Mouse (Mus musculus) CH12.LX (cell line): Measurements from ENCODE around the gene Tshz2. TPM values are rescaled to one million over a fixed set of nuclear protein-coding genes. Genes with fewer than 3 reads are reported as not detected.

Experiments used
- DNase-seq: peaks from one replicate; pipeline ENCODE4 v3.0.0-alpha.2; 2013; ENCODE audit errors: extremely low read depth
- H3K27ac ChIP-seq: 2 replicates; pipeline ENCODE4 v1.5.1; 2012; ENCODE audit warnings: low read depth, mild to moderate bottlenecking, control low read depth, moderate library complexity; ENCODE audit not compliant: insufficient read depth
- H3K27me3 ChIP-seq: replicated peaks from 2 replicates; pipeline ENCODE3; 2012; ENCODE audit warnings: inconsistent platforms
- H3K36me3 ChIP-seq, 2 experiments: replicated peaks in 1 of 2; 2 replicates each; pipeline versions ENCODE3 to v1.6.1; 2012; ENCODE audit warnings: inconsistent platforms in 1 of 2, low read length in 1 of 2, mild to moderate bottlenecking in 1 of 2, mixed read lengths in 1 of 2, moderate library complexity in 1 of 2; ENCODE audit not compliant: control insufficient read depth in 1 of 2, insufficient read depth in 1 of 2
- H3K4me1 ChIP-seq, 2 experiments: 2 replicates each; pipeline ENCODE4 v1.6.1; 2012; ENCODE audit warnings: inconsistent platforms in 1 of 2, moderate library complexity in 1 of 2; ENCODE audit not compliant: insufficient read depth in 2 of 2, control insufficient read depth in 1 of 2
- H3K4me2 ChIP-seq: 2 replicates; pipeline ENCODE4 v1.6.1; 2012; ENCODE audit warnings: low read depth, mild to moderate bottlenecking, control low read depth; ENCODE audit not compliant: poor library complexity, insufficient read depth, severe bottlenecking
- H3K4me3 ChIP-seq, 3 experiments: fragments of 150-350 bp in 1 of 3; sonication (generic) in 1 of 3; replicated peaks in 1 of 3; 2 replicates each; pipeline versions ENCODE3 to v1.5.1; 2011 to 2012; ENCODE audit warnings: low read depth in 2 of 3, low read length in 2 of 3, mild to moderate bottlenecking in 2 of 3, moderate library complexity in 2 of 3, control low read depth in 1 of 3, improper control_type of control experiment in 1 of 3, inconsistent platforms in 1 of 3, mixed read lengths in 1 of 3; ENCODE audit not compliant: poor library complexity in 1 of 3
- H3K79me2 ChIP-seq: replicated peaks from 2 replicates; pipeline ENCODE4 v1.6.1; 2012; ENCODE audit warnings: mild to moderate bottlenecking, moderate library complexity; ENCODE audit not compliant: control insufficient read depth, poor library complexity, insufficient read depth, severe bottlenecking; ENCODE audit errors: extremely low read depth
- H3K9ac ChIP-seq: 2 replicates; pipeline ENCODE4 v1.6.1; 2012; ENCODE audit warnings: low read depth, mild to moderate bottlenecking, control low read depth, moderate library complexity; ENCODE audit not compliant: insufficient read depth
- H3K9me3 ChIP-seq: replicated peaks from 2 replicates; pipeline ENCODE3; 2012; ENCODE audit warnings: low read length, inconsistent platforms, mixed read lengths
- BHLHE40 ChIP-seq: IDR thresholded peaks from 2 replicates; pipeline ENCODE4 v1.6.1; 2011; ENCODE audit warnings: mild to moderate bottlenecking, low read depth, low read length, improper control_type of control experiment
- CHD1 ChIP-seq: IDR thresholded peaks from 2 replicates; pipeline ENCODE4 v1.6.1; 2012; ENCODE audit warnings: low read depth, low read length, improper control_type of control experiment, inconsistent platforms
- CHD2 ChIP-seq: IDR thresholded peaks from 2 replicates; pipeline ENCODE4 v1.6.1; 2011; ENCODE audit warnings: low read length, improper control_type of control experiment
- CTCF ChIP-seq, 2 experiments: IDR thresholded peaks in 1 of 2; conservative IDR thresholded peaks in 1 of 2; 2 replicates each; pipeline ENCODE4 v1.5.1; 2011 to 2012; ENCODE audit warnings: low read depth in 2 of 2, low read length in 2 of 2, improper control_type of control experiment in 1 of 2, inconsistent platforms in 1 of 2, mild to moderate bottlenecking in 1 of 2, moderate library complexity in 1 of 2
- E2F4 ChIP-seq: IDR thresholded peaks from 2 replicates; pipeline ENCODE4 v1.6.1; 2011; ENCODE audit warnings: low read depth, low read length, improper control_type of control experiment; ENCODE audit not compliant: insufficient replicate concordance
- ELF1 ChIP-seq: IDR thresholded peaks from 2 replicates; pipeline ENCODE4 v1.6.1; 2014; ENCODE audit warnings: low read depth, mild to moderate bottlenecking, inconsistent platforms, low read length, improper control_type of control experiment
- EP300 ChIP-seq: IDR thresholded peaks from 2 replicates; pipeline ENCODE4 v1.6.1; 2011; ENCODE audit warnings: low read length, improper control_type of control experiment
- ETS1 ChIP-seq: conservative IDR thresholded peaks from 2 replicates; pipeline ENCODE4 v1.6.1; 2012; ENCODE audit warnings: low read depth, mild to moderate bottlenecking, inconsistent platforms, low read length, improper control_type of control experiment, moderate library complexity
- GABPA ChIP-seq: IDR thresholded peaks from 2 replicates; pipeline ENCODE4 v1.6.1; 2012; ENCODE audit warnings: low read depth, low read length, improper control_type of control experiment, inconsistent platforms; ENCODE audit not compliant: insufficient replicate concordance
- HCFC1 ChIP-seq: IDR thresholded peaks from 2 replicates; pipeline ENCODE4 v1.6.1; 2012; ENCODE audit warnings: low read depth, mild to moderate bottlenecking, inconsistent platforms, low read length, improper control_type of control experiment
- IRF4 ChIP-seq: IDR thresholded peaks from 2 replicates; pipeline ENCODE4 v1.6.1; 2014; ENCODE audit warnings: low read depth, mild to moderate bottlenecking, inconsistent platforms, low read length, improper control_type of control experiment
- JUN ChIP-seq: IDR thresholded peaks from 2 replicates; pipeline ENCODE4 v1.6.1; 2011; ENCODE audit warnings: low read depth, mild to moderate bottlenecking, low read length, improper control_type of control experiment, moderate library complexity; ENCODE audit not compliant: insufficient read depth
- JUND ChIP-seq: conservative IDR thresholded peaks from 2 replicates; pipeline ENCODE4 v1.6.1; 2011; ENCODE audit warnings: low read depth, low read length, improper control_type of control experiment
- MAX ChIP-seq: IDR thresholded peaks from 2 replicates; pipeline ENCODE4 v1.6.1; 2011; ENCODE audit warnings: low read length, improper control_type of control experiment
- MAZ ChIP-seq: IDR thresholded peaks from 2 replicates; pipeline ENCODE4 v1.6.1; 2012; ENCODE audit warnings: low read depth, mild to moderate bottlenecking, inconsistent platforms, low read length, improper control_type of control experiment, moderate library complexity
- MEF2A ChIP-seq: IDR thresholded peaks from 2 replicates; pipeline ENCODE4 v1.6.1; 2014; ENCODE audit warnings: low read depth, mild to moderate bottlenecking, inconsistent platforms, low read length, improper control_type of control experiment, borderline replicate concordance
- MXI1 ChIP-seq: IDR thresholded peaks from 2 replicates; pipeline ENCODE4 v1.6.1; 2011; ENCODE audit warnings: mild to moderate bottlenecking, low read depth, low read length, improper control_type of control experiment
- NELFE ChIP-seq: IDR thresholded peaks from 2 replicates; pipeline ENCODE4 v1.6.1; 2011; ENCODE audit warnings: low read depth, low read length, improper control_type of control experiment
- NRF1 ChIP-seq: IDR thresholded peaks from 2 replicates; pipeline ENCODE4 v1.6.1; 2014; ENCODE audit warnings: low read depth, mild to moderate bottlenecking, inconsistent platforms, low read length, improper control_type of control experiment, moderate library complexity
- PAX5 ChIP-seq: IDR thresholded peaks from 2 replicates; pipeline ENCODE4 v1.6.1; 2012; ENCODE audit warnings: low read length, inconsistent platforms, mixed read lengths
- POLR2A ChIP-seq: IDR thresholded peaks from 2 replicates; pipeline ENCODE4 v1.6.1; 2011; ENCODE audit warnings: low read depth, mild to moderate bottlenecking, improper control_type of control experiment, low read length
- RAD21 ChIP-seq: IDR thresholded peaks from 2 replicates; pipeline ENCODE4 v1.6.1; 2011; ENCODE audit warnings: low read depth, mild to moderate bottlenecking, low read length, improper control_type of control experiment, moderate library complexity
- RCOR1 ChIP-seq: conservative IDR thresholded peaks from 2 replicates; pipeline ENCODE4 v1.6.1; 2012; ENCODE audit warnings: low read depth, mild to moderate bottlenecking, inconsistent platforms, low read length, improper control_type of control experiment
- SIN3A ChIP-seq: IDR thresholded peaks from 2 replicates; pipeline ENCODE4 v1.6.1; 2012; ENCODE audit warnings: low read length, improper control_type of control experiment, inconsistent platforms
- SMC3 ChIP-seq: IDR thresholded peaks from 2 replicates; pipeline ENCODE4 v1.6.1; 2011; ENCODE audit warnings: low read depth, low read length, improper control_type of control experiment
- TBP ChIP-seq: conservative IDR thresholded peaks from 2 replicates; pipeline ENCODE4 v1.6.1; 2011; ENCODE audit warnings: low read depth, low read length, improper control_type of control experiment
- UBTF ChIP-seq: IDR thresholded peaks from 2 replicates; pipeline ENCODE4 v1.6.1; 2012; ENCODE audit warnings: low read depth, mild to moderate bottlenecking, inconsistent platforms, low read length, improper control_type of control experiment, moderate library complexity
- USF1 ChIP-seq: IDR thresholded peaks from 2 replicates; pipeline ENCODE4 v1.6.1; 2014; ENCODE audit warnings: low read depth, mild to moderate bottlenecking, inconsistent platforms, low read length, improper control_type of control experiment
- USF2 ChIP-seq: conservative IDR thresholded peaks from 2 replicates; pipeline ENCODE4 v1.6.1; 2011; ENCODE audit warnings: low read depth, low read length, improper control_type of control experiment
- ZC3H11A ChIP-seq: IDR thresholded peaks from 2 replicates; pipeline ENCODE4 v1.6.1; 2012; ENCODE audit warnings: low read depth, mild to moderate bottlenecking, inconsistent platforms, low read length, improper control_type of control experiment
- ZMIZ1 ChIP-seq: IDR thresholded peaks from 2 replicates; pipeline ENCODE4 v1.6.1; 2012; ENCODE audit warnings: low read depth, mild to moderate bottlenecking, inconsistent platforms, low read length, improper control_type of control experiment
- ZNF384 ChIP-seq: IDR thresholded peaks from 2 replicates; pipeline ENCODE4 v1.6.1; 2012; ENCODE audit warnings: low read depth, low read length, improper control_type of control experiment, inconsistent platforms
- dilution Hi-C: fragments of 300-500 bp; cut with MboI; formaldehyde crosslinking; loops from 2 replicates; pipeline ENCODE4 v1.14.3; 2020; ENCODE audit warnings: low sequenced_read_pairs; ENCODE audit not compliant: extremely low pct_unique_long_range_greater_than_20kb, extremely low pct_ligation_motif_present
- in situ Hi-C: fragments of 300-500 bp; cut with MboI; formaldehyde crosslinking; loops from 3 replicates; pipeline ENCODE4 v1.14.3; 2019; ENCODE audit warnings: low sequenced_read_pairs, low pct_ligation_motif_present, low pct_unique_long_range_greater_than_20kb, mixed read lengths
- polyA plus RNA-seq: library from polyadenylated mRNA; unstranded; fragments of >175 nt; gene quantifications from 2 replicates; pipeline ENCODE4 v1.2.1, GENCODE M21; 2012; ENCODE audit warnings: low read depth; ENCODE audit not compliant: insufficient read length
- total RNA-seq, 2 experiments: library from RNA; depleted of rRNA; stranded (reverse); fragments of 300-350 nt in 1 of 2; fragments of >200 nt in 1 of 2; gene quantifications; 2 replicates each; pipeline ENCODE4 v1.2.3; 2012 to 2014

The Tshz2 gene
- total and polyA plus RNA-seq, 3 experiments = not detected

- in situ Hi-C loops (loop anchor here (5.0 to 25.0 kb wide), 2 partner anchors 43 to 1133 kb away; partner anchors contain the start of gene Zfp64), dilution Hi-C loops (no loop called here)
- no peak for TF ChIP-seq BHLHE40
- TF ChIP-seq IRF4 = no peak
- TF ChIP-seq TBP = no peak
- TF ChIP-seq UBTF = no peak
- no peak for TF ChIP-seq EP300
- no peak for TF ChIP-seq ETS1
- TF ChIP-seq RCOR1 = no peak
- TF ChIP-seq ZC3H11A = no peak
- TF ChIP-seq ZNF384 = no peak
- TF ChIP-seq USF1 = no peak
- TF ChIP-seq RAD21 = no peak
- TF ChIP-seq NRF1 = no peak
- TF ChIP-seq SIN3A = no peak
- TF ChIP-seq GABPA = no peak
- no peak for TF ChIP-seq JUN
- TF ChIP-seq MAX = no peak
- no peaks in the 10 kb centered on the region for H3K36me3 ChIP-seq
- H3K4me2 ChIP-seq = no peak overlapping the region
- H3K9me3 ChIP-seq = no peaks in the 10 kb centered on the region
- H3K4me3 ChIP-seq = no peak overlapping the region
- H3K9ac ChIP-seq = no peak overlapping the region
- H3K79me2 ChIP-seq = no peaks in the 10 kb centered on the region
- peaks cover 34% of the 10 kb centered on the region for H3K27me3 ChIP-seq
- H3K4me1 ChIP-seq = no peaks in the 10 kb centered on the region
- DNase-seq = no peak
- H3K27ac ChIP-seq = no peak overlapping the region
Measured at GRCm38 (mm10) chr2:170094871-170095270, 462.1 kb downstream of the Tshz2 start.

GRCm38 (mm10) chr2:170101132-170101531 lies 468.3 kb downstream of the Tshz2 start:
- Histone ChIP-seq H3K4me1 (peaks cover 0 to 4% of the 10 kb centered on the region in 2 experiments; a peak in 1 of 4 replicates), H3K4me2 (no peak overlapping the region), H3K27ac (no peak overlapping the region), H3K36me3 (peaks cover 0 to 12% of the 10 kb centered on the region in 2 experiments), H3K79me2 (no peaks in the 10 kb centered on the region), H3K9ac (no peak overlapping the region), H3K4me3 (no peak overlapping the region), H3K27me3 (peaks cover 4% of the 10 kb centered on the region), H3K9me3 (no peaks in the 10 kb centered on the region)
- in situ Hi-C loops (loop anchor here (25.0 kb wide), 1 partner anchor 411 kb away; no protein-coding TSS in a partner anchor), dilution Hi-C loops (no loop called here)
- peak; percentile 85 for DNase-seq
- TF ChIP-seq MXI1 (no peak), HCFC1 (peak; percentile 68), E2F4 (no peak), CHD2 (no peak), POLR2A (no peak), EP300 (no peak), ELF1 (peak; percentile 77), TBP (no peak), CTCF (conservative IDR thresholded peaks at IDR 0.05 in 1 of 2, IDR thresholded peaks at IDR 0.05 in 1 of 2; ENCODE audit: low read depth in 2 of 2, low read length in 2 of 2) (peak; percentile 56 to 94), SIN3A (no peak), NELFE (peak; percentile 34; the same call in 1 of the 2 replicates), RAD21 (peak; percentile 94), ETS1 (no peak), PAX5 (no peak), USF2 (no peak), SMC3 (peak; percentile 87), IRF4 (no peak), ZC3H11A (no peak), GABPA (no peak), MAX (no peak), CHD1 (no peak), MAZ (no peak), JUN (no peak), BHLHE40 (no peak), MEF2A (peak; percentile 53; the same call in 1 of the 2 replicates), JUND (no peak), ZNF384 (no peak), USF1 (no peak), ZMIZ1 (no peak), NRF1 (no peak)
